Mouse (Mus musculus) embryonic fibroblast, embryonic 13.5 days (primary cell): Measurements from ENCODE around the gene Zkscan6.

ENCODE experiments used
- CTCF ChIP-seq: IDR thresholded peaks from 2 replicates; pipeline ENCODE4 v1.5.1; 2011; ENCODE audit warnings: mild to moderate bottlenecking, control low read depth, low read length, moderate library complexity, borderline replicate concordance; ENCODE audit not compliant: insufficient read depth
- POLR2A ChIP-seq: IDR thresholded peaks from 2 replicates; pipeline ENCODE4 v1.6.1; 2011; ENCODE audit warnings: low read depth, mild to moderate bottlenecking, control low read depth, low read length, moderate library complexity

DNA sequence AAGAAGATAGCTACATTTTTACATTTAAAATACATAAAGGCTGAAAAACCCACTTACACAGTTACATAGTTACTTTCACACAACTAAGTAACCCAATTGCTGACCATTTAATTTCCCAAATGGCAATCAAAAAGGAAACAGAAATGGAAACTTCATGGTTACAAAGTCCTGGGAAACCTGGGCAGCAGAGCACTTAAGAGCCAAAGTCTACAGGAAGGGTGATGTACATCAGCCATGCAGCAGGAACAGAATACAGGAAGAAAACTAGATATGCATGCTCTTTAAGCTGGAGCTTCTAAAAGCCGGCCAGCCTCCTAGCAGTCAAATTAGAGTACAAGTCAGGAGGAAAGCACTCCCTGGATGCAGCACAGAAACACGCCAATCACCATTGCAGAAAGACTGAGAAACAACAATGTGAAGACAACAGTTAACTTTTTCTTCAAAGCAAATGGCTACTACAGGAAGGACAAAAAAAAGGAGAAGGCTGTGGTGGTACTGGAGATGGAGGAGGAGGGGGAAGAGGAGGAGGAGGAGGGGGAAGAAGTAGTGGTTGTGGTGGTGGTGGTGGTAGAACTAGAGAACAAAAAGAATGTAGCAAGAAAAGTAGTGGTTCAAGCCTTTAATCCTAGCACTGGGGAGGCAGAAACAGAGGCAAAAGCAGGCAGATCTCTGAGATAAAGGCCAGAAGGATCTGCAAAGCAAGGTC, 29.9 kb upstream of the Zkscan6 start:
- no peak for TF ChIP-seq CTCF
- TF ChIP-seq POLR2A: no peak
